Mouse (Mus musculus): ENCODE results near the gene Zfp410.
"Not testable (repeated sequence)": the region's sequence is repeated elsewhere in the genome, so short reads cannot be mapped to it uniquely, and the experiment has no call there.

Gene Zfp410

GRCm38 (mm10) chr12:84316721-84317621, at the start of gene Zfp410:
Zfp410 (plus strand) TSS chr12:84316852.
- DNase-seq (ENCODE audit: low spot score): peak; percentile 74

- no peak for DNase-seq (ENCODE audit: low spot score)
Observed at GRCm38 (mm10) chr12:84267264-84267663, 49.4 kb upstream of the Zfp410 start.

- no peak for DNase-seq (ENCODE audit: low spot score)
Observed at GRCm38 (mm10) chr12:84273366-84273765, 43.3 kb upstream of the Zfp410 start.

GRCm38 (mm10) chr12:84275288-84275687, 41.4 kb upstream of the Zfp410 start:
- no peak for DNase-seq (ENCODE audit: low spot score)

GRCm38 (mm10) chr12:84276288-84276687, 40.4 kb upstream of the Zfp410 start:
- DNase-seq (ENCODE audit: low spot score): no peak

GRCm38 (mm10) chr12:84276799-84277198, 39.9 kb upstream of the Zfp410 start:
- no peak for DNase-seq (ENCODE audit: low spot score)

GRCm38 (mm10) chr12:84277832-84278231, 38.8 kb upstream of the Zfp410 start:
- no peak for DNase-seq (ENCODE audit: low spot score)

GRCm38 (mm10) chr12:84278901-84279300, 37.8 kb upstream of the Zfp410 start:
- DNase-seq (ENCODE audit: low spot score): no peak

- no peak for DNase-seq (ENCODE audit: low spot score)
Observed at GRCm38 (mm10) chr12:84284391-84284790, 32.3 kb upstream of the Zfp410 start.

- peak; percentile 91 for DNase-seq (ENCODE audit: low spot score)
Observed at GRCm38 (mm10) chr12:84284885-84285592, 31.6 kb upstream of the Zfp410 start, which contains the start of gene Ptgr2. Ptgr2 (plus strand) TSS chr12:84285232.

- DNase-seq (ENCODE audit: low spot score): no peak
Observed at GRCm38 (mm10) chr12:84285593-84285968, 31.1 kb upstream of the Zfp410 start.

- DNase-seq (ENCODE audit: low spot score): no peak
Observed at GRCm38 (mm10) chr12:84288461-84288860, 28.2 kb upstream of the Zfp410 start.

GRCm38 (mm10) chr12:84297851-84298250, 18.8 kb upstream of the Zfp410 start:
- DNase-seq (ENCODE audit: low spot score): no peak

GRCm38 (mm10) chr12:84299265-84299664, 17.4 kb upstream of the Zfp410 start:
- DNase-seq (ENCODE audit: low spot score): no peak

- DNase-seq (ENCODE audit: low spot score): no peak
Observed at GRCm38 (mm10) chr12:84304101-84304500, 12.6 kb upstream of the Zfp410 start.

- DNase-seq (ENCODE audit: low spot score): no peak
Observed at GRCm38 (mm10) chr12:84304554-84304953, 12.1 kb upstream of the Zfp410 start.

GRCm38 (mm10) chr12:84311306-84311705, 5.3 kb upstream of the Zfp410 start:
- peak; percentile 16 for DNase-seq (ENCODE audit: low spot score)

- no peak for DNase-seq (ENCODE audit: low spot score)
Observed at GRCm38 (mm10) chr12:84316006-84316405, 646 bp upstream of the Zfp410 start.

GRCm38 (mm10) chr12:84327111-84327512, 10.5 kb downstream of the Zfp410 start:
- DNase-seq (ENCODE audit: low spot score): no peak

GRCm38 (mm10) chr12:84336963-84337625, 20.4 kb downstream of the Zfp410 start:
- DNase-seq (ENCODE audit: low spot score): no peak

GRCm38 (mm10) chr12:84347192-84347591, 30.5 kb downstream of the Zfp410 start:
- no peak for DNase-seq (ENCODE audit: low spot score)

GRCm38 (mm10) chr12:84358699-84359098, 42.0 kb downstream of the Zfp410 start:
- not testable (repeated sequence) for DNase-seq (ENCODE audit: low spot score)

Data from ovary, adult 18-20 months (tissue).